Mouse (Mus musculus) yolk sac, embryonic 10.5 days (tissue): ENCODE measurements at regions not wholly inside any gene's neighbourhood (a gene's known extent, or its start where the extent isn't known, plus 50 kb on each side); places are given as distances from the start of the nearest gene placed in this dataset.

ENCODE experiments used
- DNase-seq: peaks from one replicate; pipeline ENCODE4 v3.0.0-alpha.2; 2017; ENCODE audit warnings: low spot score

DNA sequence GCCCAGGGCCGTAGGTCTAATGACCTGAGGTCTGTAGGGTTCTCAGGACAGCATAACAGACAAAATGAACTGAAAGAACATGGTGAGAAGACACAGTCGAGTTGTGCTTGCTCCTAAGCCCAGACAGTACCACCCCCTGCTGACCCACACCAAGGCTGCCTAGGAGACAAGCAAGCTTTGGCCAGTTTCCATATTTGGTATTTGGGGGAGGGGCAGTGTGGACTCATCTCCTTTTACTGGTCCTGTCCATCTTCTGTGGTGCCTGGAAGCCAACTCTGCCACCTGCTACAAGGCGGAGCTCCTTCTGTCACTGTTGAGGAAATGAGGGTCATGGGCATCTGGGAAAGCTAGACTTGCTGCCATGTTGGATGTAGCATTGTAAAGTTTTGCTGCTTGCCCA, 68.9 kb downstream of the Tex29 start:
- no peak for DNase-seq

DNA sequence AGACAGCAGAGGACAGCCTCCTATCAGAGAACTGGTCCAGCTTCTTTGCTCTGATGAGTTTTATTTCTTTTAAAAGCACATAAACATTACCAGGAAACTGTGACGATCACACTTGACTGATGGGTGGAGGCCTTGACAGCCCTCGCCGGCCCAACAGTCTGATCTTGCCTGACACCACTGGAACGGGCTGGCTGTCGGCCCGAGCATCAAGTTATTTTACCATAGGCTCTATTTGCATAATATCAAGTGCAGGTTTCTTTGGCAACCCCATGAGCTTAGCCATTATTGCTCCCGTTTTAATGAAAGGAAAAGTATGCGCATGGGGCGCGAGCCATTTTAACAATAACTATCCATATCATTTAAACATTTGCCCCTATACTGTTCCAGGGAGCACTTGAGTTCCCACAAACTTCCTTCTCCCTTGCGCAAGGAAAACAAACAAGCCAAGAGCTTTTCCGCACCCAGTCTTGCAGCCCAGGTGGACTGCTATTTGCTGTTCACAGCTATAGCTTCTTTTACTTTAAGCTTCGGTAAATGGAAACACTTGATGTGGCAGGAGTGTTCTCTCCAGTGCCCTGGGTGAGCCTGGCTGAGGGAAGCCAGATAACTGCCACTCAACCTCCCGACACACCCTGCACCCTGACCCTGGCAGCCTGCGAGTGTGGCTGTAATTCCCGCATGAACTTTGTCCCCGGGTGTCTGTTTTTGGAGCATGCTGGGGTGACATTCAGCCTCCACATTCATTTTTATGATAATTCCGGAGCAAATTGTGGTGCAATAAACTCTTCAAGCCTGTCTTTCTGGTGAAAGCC, 71.6 kb downstream of the Tex29 start:
- DNase-seq, result no peak

DNA sequence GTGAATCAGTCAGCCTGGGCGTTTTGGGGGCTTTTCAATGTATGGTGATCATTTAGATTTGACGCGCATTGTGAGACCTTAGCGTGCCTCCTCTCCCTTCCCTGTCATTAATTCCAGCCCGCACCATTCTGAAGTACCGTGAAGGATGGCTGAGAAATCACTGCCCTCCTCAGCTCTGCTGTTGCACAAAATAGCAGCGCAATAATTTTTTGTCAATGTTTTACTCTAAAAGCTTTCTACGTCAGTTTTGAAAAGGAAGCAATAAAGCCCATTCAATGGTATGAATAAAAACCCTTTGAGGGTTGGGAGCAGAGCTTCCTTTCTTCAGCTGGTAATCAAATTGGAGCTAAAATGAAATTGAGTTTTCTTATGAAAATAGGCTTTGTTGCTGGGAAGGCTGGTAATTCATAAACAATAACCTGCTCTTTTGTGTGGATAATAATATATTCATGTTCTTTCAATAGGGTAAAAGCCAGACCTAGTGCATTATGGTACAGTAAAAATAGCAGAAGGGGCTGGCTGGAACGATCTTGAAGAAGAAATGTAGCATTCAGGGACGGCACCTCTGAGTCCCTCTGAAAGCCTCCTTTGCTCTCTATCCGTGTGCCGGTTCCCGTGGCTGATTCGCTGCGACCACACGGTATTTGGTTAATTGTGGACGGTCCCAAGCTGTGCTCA, 72.3 kb downstream of the Tex29 start:
- DNase-seq, result no peak

DNA sequence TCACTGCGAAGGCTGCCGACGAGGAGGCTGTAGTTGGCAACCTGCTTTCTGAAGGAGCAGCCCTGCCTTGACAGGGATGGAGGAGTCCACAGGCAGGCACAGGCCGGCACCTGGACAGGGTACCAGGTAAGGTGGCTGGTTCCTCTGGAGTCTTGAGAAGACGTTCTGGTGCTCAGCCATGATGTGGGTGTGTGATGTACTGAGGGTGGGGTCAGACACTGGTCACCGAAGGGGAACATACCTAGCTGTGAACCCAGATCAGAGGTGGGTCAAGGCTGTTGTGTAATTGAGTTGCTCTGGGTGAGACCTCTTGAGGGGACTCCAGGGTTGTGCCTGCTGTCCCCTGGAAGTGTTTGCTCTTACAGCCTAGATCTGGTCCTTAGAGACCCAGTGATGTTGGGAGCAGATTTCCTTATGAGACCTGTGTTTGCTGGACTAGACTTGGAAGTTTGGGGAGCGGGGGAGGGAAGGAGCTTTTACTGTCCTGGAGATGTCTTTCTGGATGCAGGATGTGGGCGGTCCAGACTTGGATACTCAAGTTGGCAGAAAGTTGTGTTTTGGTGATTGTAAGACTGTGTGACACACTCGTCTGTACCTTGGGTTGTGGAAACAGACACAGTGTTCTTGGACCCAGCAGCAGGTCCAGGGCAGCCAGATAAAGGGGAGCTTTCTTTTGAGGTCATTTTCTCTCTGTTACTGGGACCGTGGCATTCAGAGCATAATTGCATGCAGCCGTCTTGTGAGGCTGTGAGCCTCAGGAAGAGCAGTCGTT, 73.0 kb downstream of the Tex29 start:
- DNase-seq, result no peak

DNA sequence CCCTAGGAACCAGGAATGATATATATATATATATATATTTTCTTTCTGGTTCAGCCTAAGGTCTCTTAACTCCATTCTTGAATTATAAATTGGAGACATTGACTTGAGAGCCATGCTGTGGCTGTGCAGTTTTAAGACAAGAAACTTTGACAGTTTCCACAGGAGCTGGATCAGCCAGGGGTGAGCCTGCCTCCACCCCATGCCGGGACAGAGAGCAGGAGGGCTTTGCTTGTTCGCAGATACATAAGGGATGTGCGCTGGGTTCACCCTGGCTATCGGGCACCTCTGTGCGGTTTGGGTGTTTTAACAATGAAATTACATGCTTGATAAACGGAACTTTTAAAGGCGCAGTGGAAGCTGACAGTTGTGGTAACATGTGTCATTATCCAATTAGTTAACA, 73.9 kb downstream of the Tex29 start:
- no peak for DNase-seq

DNA sequence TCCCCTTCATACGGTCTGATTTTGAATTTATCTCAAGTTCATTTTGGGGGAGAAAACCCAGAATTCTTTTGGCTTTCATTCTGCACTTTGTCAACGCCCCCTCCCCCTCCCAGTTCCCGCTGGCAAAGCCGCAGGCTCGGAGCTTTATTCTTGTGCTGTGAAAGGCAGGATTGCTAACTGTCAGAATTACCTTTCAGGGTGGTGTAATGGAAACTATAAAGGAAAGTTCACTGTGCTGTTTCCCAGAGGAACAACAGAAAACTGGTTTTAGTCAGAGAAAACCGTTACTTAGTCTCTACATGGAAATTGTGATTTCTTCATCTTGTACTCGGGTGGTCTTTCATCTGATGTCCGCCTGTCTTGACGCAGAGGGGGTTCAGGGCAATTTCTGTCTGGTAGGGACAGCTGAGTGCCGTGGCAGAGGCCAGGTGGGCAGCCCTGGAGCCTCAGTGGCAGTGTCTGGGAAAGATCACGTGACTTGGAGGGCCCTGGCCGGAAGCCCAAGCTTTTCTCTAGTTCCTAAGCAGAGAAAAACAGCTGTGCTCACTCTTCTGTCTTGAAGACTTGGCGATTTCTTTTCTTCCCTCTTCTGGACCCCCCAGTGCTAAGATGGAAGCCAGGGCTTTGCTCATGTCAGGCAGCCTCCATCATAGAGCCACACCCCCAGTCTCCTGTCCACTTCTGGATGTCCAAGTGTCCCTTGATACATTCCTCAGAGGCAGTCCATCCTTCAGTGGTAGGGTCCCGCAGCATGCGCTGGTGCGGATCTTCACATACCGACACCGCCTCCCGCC, 74.6 kb downstream of the Tex29 start:
- DNase-seq, result no peak

DNA sequence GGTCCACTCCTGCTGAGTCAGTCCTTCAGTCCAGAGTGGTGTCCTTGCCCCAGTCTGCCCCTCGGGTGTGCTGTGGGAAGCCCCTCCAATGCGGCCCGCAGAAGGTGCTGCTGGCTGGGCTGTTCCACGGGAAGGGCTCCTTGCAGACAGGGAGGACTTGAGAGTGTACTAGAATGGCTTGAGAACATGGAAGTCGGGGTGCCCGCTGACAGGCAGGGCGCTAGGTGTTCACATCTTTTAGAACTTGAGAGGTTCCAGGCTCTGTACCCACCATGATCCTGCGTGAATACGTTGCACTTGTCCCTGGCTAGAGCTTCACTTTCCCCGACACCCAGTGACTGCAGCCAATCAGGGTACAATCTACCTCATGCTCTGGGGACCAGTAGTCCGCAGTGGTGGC, 75.4 kb downstream of the Tex29 start:
- no peak for DNase-seq

DNA sequence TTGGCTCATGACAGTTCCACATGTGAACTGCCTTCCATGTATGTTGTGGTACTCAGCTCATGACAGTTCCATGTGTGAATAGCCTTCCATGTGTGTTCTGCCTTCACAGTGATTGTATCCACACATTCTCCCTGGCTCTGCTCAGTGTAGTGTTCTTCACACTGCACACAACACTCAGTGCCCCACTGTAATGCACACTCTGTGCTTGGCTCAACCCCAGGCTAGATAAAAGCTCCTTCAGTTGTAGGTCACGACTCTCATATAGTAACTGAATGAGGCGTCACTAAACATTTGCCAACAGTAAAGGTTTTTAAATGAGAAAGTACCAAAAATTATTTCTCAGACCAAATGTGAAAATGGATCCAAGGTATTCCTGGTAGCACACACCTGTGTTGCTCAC, 79.6 kb downstream of the Tex29 start:
- no peak for DNase-seq

DNA sequence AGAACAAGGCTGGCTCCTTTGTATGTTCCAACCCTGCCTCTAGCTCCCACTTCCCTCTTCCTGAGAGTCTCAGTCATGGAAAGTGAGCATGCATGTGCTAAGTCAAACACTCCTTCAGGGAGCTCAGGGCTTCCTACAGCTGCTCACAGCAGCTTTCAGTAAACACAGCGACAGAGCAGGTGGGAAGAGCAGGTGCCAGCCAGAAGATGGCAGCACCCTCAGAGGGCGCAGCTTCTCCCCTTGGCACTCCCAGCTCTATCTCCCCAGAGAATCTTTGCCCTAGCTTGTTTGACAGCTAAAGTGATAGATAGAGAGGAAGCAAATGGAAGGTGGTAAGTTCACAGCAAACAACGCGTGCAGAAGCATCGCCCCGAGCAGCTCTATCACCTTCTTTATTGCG, 82.8 kb downstream of the Tex29 start:
- no peak for DNase-seq

DNA sequence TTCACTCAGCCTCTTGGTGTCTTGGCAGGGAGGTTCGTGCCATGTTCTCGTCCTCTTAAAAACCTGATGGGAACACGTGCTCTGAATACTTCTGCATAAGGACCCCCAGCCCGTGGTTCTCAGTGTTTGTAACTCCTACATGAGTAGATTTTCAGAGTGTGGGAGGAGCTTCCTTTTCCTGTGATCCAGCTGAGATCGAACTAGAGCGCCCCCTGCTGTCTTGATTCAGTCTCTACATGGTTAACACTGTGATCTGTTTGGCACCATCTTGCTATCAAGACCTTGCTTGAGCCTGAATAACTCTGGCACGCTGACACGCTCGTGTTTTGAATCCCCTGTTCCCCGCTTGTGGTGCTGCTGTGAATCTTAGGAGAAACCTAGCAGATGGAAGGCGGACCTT, 83.9 kb downstream of the Tex29 start:
- DNase-seq, result peak; percentile 39

DNA sequence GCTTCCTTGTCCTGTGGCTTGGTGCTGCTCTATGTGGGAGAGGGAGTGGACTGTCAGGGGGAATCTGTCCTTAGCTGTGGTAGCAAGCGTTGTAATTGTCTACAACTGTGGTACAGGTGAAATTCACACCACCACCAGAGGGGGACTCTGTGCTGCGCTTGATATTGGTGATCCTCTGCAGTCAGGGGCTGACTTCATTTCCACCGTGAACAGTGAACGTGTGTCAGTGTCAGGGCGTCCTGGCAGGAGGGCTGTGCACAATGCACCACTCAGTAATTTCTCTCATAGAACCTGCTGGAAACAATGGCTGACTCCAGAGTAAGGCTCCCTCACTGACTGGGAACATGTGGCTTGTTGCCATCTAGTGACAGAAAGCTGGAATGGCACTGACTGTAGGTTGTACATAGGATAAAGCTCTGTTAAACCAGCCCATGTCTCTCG, 102.6 kb downstream of the Tex29 start:
- DNase-seq, result peak; percentile 38

DNA sequence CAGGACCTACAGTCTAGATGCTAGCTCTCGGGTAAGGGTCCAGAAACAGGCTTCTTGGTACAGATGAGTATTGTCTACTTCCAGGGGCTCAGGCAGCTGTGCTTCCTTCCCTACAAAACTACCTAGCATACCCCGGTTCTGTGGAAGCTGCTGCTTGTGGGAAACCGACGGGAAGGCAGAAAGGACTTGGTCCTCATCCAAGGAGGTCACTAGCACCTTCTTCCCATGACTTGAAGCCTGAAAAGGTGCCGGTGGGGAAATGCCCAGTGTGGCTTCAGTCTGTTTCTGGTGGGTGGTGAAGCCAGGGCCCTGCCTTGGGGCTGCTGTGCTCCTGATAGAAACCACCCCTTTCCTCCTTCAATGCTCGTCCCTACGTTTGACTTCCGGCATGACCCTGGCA, 107.5 kb downstream of the Tex29 start:
- DNase-seq, result no peak

DNA sequence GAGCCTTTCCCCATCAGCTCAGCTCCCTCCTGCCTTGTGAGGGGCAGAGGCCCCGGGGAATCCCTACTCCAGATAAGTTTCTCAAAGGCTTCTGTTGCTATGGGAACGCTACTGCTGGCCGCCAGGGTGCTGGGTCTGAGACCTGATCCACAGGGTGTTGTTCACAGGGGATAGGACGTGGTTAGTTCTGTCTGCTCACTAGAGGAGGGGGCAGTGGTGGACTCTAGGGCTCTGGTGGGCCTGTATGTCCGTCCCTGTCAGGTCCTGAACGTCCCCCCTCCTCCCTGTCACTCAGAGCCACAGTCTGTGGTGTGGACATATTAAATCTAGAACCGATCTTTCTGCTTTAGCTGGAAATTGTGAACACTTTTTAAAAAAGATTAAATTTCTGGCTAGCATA, 116.0 kb downstream of the Tex29 start:
- no peak for DNase-seq

DNA sequence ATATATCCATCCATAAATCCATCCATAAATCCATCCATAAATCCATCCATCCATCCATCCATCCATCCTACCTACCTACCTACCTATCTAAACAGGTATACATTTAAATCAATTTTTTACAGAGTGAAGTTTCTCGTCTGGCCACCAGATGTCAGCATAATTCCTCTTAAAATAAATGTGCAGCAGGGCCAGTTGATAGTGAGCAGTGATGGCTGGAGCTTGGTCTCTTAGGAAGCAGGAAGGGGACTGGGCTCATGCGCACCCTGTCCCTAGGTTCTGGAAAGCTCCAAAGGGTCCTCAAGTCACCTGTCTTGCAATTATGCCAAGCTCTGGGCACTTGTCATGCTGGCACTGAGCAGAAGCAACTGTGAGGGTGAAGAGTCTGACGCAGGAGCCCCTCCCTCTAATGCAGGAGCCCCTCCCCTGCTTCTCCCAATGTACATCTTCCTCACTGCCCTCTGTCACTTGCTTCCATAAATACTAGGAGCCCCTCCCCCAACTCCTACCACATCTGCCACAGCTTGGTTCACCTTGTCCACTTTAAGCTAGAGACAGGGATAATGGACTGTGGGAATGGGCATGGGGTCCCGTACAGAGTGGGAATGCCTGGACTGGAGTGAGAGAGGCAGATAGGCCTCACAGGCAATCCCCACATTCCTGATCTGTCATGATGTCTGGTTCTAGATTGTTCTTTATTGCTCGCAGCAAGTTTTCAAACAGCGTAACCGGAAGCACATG, 116.9 kb downstream of the Tex29 start:
- DNase-seq, result no peak

DNA sequence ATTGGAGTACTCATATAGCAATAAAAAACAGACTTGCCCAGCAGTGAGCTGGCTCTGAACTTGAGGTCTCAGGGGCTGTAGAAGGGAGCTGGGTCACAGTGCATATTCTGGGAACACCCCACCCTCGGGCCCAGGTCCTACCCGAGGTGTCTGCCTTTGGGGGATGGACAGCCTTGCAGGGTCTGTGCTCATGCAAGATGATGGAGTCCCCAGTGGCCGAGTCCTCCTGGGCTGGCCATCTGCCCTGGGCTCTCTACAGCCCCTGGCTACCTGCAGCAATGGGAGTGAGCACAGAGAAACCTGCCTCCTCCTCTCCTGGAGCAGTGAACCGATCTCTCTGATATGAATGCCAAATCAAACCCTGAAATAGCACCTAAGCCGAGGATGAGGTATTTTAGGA, 117.9 kb downstream of the Tex29 start:
- DNase-seq, result no peak

DNA sequence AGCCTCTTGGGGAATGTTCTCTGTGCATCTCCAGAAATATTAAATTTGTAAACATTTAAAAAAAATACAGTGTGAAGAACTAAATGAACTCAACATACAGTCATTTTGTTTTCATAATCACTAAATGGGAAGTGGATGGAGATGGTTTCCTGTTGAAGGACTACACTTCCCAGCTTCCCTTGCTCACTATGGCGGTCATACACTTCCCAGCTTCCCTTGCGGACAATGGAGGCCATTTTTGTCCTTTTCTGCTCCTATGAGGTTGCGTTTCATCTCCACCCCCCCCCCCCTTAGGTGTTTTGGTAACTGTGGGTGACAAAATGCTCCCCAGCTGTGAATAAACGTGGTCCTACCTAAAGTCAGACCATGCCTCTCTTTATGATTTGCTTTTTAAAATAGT, 119.2 kb downstream of the Tex29 start:
- no peak for DNase-seq

DNA sequence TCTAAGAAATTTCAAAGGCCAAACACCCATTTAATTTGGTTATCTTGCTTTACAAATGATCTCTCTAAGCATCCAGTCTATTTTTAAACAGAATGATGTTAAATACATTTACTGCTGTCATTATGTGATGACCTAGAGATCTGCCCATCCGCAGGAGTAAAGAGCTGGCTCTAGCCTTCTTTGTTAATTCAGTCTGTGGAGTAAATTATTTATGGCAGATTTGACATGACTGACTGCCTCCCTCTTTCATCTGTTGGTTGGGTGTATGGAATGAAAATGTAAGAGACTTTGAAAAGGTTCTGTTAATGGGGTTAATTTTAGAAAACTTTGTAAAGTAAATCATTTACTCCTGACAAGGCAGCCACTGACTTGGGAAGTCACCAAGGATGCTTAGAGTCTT, 123.3 kb downstream of the Tex29 start:
- no peak for DNase-seq

DNA sequence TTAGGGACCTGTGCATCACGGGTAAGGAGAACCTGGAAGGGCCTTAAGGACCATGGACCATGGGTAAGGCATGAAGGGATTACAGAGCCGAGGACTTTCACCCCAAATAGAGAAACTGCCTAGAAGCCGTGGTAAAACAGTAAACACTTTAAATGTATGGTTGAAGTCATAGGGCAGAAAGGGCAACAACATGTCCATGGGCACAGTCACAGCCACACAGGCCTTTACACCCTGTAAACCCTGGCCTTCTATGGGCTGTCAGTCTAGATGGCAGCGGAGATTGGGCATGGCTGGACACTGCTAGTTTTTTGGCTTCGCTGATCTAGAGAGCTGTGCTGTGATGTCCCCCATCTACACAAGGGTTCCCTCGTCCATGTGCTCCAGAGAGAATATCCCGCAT, 127.4 kb downstream of the Tex29 start:
- no peak for DNase-seq

DNA sequence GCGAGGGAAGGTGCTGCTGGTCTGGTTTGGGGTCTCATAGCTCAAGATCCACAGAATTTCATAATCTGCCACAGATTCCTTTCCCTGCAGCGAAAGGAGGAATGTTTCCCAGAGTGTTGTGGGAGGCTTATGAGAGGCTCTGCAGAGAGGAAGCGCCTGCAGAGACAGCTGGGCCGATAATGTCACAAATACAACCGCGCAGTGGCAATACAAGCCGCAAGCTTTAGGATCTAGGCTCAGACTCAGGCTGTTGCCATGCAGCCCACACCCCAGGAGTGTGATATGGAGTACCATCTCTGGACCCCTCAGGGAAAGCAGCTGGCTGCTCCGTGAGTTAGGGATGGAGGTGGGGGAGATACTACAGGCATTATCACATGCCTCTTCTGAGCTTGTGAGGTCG, 130.2 kb downstream of the Tex29 start:
- DNase-seq, result no peak

DNA sequence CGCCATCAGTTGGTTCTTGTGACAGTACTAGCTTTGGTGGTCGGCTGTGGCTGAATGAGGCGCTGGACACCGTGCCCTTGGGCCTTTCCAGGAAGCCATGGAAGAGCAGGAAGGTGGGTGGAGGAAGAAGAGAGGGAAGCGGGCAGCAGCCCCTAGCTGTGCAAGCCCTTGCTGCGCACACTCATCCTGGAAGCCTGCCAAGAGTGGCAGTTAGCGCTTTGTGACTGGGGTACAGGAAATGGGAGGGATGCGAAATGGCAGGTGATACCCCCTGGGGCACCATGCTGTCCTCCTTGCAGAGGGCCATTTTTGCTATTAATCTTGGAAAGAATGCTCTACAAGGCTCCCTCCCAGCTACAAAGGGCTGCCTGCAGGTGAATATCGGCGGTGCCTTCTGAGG, 133.2 kb downstream of the Tex29 start:
- no peak for DNase-seq

DNA sequence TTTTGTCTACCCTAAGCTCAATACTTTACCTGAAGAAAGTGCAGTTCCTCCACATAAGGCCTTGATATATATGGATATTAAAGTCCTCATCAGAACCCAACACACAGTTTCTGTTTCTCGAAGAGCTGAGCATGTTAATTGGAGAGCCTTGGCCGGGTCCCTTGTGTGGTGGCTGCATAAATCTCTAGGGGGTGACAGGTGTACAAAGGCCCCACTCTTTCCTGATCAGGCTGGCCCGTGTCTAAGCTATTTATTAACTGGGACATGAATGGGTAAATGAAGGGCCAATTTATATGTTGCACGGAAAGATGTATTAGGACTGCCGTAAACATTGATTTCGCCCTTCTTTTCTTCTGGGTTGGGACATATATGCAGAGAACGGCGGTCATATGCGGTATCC, 136.8 kb downstream of the Tex29 start:
- DNase-seq, result no peak

DNA sequence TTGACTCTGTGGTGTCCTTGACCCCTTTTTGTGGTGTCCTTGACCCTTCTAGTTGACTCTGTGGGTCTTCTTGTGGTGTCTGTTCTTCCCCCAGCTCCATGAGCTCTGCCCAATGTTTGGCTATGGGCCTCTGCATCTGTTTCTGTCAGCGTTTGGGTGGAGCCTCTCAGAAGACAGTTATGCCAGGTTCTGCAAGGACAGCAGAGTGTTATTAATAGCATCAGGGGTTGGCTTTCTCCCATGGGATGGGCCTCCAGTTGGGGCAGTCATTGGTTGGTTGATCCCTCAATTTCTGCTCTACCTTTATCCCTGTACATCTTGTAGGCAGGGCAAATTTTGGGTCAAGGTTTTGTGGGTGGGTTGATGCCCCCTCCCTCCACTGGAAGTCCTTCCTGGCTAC, 138.8 kb downstream of the Tex29 start:
- DNase-seq, result no peak
